Mouse (Mus musculus): ENCODE data around the gene Wnt3a.

GRCm38 (mm10) chr11:59239796-59240195 lies 50.8 kb downstream of the Wnt3a start:
- no peak for TF ChIP-seq POLR2A (IDR thresholded peaks at IDR 0.05; ENCODE audit: low read depth, low read length)
- TF ChIP-seq CTCF (conservative IDR thresholded peaks at IDR 0.05; ENCODE audit: insufficient read depth, insufficient read length, low read depth, low read length): no peak
